ENCODE assay signal across 17 mouse cellular contexts in genomic region chr9:92799695-92800094, GRCm38 (mm10).
"Had no signal": no experiment of that assay in that cellular context is flagged by ENCODE, and none has a peak within 500 bp of the region (broad histone marks: within the 10 kb centered on the region; RNA-seq: fewer than 3 reads in every experiment).

No protein-coding gene starts in this region.

- ATAC-seq: liver, embryonic 12.5 days had no signal

- H3K9ac ChIP-seq: limb, embryonic 13.5 days; liver, embryonic 12.5 days; liver, embryonic 15.5 days; lung, embryonic 15.5 days had no signal

- H3K4me1 ChIP-seq: limb, embryonic 13.5 days; liver, embryonic 12.5 days; liver, embryonic 15.5 days; lung, embryonic 15.5 days; megakaryocyte, embryonic 14.5 days had no signal

- DNase-seq: kidney, adult 9 months; kidney, postnatal 14 days; kidney, postnatal 4 days; layer of hippocampus, adult 9-11 months; liver; lung, adult 18-20 months; lung, postnatal 10 days; lung, postnatal 36 days; midbrain, embryonic 14.5 days; thymus, adult 18-20 months; thymus, postnatal 36 days had no signal

- H3K27ac ChIP-seq: limb, embryonic 13.5 days; liver, embryonic 12.5 days; liver, embryonic 15.5 days; lung, embryonic 15.5 days had no signal

- H3K4me3 ChIP-seq: limb, embryonic 13.5 days; liver, embryonic 12.5 days; liver, embryonic 15.5 days; lung, embryonic 15.5 days; megakaryocyte, embryonic 14.5 days had no signal

- H3K36me3 ChIP-seq: limb, embryonic 13.5 days; liver, embryonic 12.5 days; liver, embryonic 15.5 days; lung, embryonic 15.5 days had no signal

- H3K4me2 ChIP-seq: limb, embryonic 13.5 days; liver, embryonic 12.5 days; liver, embryonic 15.5 days; lung, embryonic 15.5 days; midbrain, embryonic 11.5 days had no signal

- H3K27me3 ChIP-seq: limb, embryonic 13.5 days; liver, embryonic 12.5 days; liver, embryonic 15.5 days; lung, embryonic 15.5 days; megakaryocyte, embryonic 14.5 days had no signal

- H3K9me3 ChIP-seq: limb, embryonic 13.5 days; liver, embryonic 12.5 days; liver, embryonic 15.5 days; lung, embryonic 15.5 days; megakaryocyte, embryonic 14.5 days had no signal
